8 mouse cellular contexts compared by ENCODE assay signal in the genomic region with DNA sequence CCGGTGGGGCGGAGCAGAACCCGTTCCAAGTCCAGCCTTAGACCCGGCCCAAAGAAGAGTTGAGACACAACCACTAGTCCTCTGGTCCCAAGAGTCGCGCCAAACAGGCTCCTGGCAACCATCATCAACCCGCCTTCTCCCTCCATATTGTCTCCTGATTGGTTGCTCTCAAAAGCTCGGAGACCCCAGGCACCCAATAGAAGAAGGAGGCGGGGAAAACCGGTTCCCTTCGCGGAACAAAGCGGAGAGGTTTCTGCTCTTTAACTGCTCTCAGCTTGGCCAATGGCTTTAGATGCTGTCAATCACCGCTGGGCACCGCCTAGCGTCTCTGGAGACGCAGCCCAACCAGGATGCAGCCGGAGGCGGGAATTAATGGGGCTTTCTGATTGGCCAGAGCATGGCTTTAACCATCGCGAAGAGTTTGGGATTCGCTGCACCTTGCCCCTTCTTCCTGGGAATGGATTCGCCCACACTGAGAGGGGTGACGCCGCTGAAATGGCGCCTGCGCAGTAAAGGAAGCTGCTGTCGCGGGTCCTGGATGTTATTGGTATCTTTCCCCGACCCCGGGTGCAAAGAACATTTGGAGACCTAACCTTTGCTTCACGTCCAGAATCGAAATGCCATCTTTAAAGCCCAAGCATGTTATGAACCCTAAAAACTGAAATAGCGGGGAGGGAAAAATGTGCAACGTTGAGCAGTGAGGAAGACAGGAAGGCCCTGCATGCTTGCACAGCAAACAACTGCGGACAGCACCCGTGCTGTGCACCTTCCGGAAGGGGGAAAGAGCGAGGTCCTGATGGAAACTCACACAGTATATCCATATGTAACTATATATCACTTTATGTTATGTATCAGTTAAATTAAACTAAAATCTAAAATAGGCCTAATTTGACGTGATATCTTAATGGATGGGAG. TPM values are rescaled to one million over a fixed set of nuclear protein-coding genes. Genes with fewer than 3 reads are reported as not detected.
DNase-seq lines count a peak whose midpoint lies in the region; ATAC-seq lines count a peak whose summit lies in the region.

TSS of gene Ift27 (minus strand) at position 136 of the 915 bp plus-strand sequence.

- peak; percentile 100 for DNase-seq in MEL-GATA-1-ER (ENCODE audit: extremely low read depth, low read depth)
- DNase-seq in cerebellum, adult 8-10 months: peak; percentile 97
- peak; percentile 100 for DNase-seq in forelimb bud, embryonic 11.5 days (ENCODE audit: low read depth, low spot score)
- peak; percentile 98 for DNase-seq in layer of hippocampus, adult 9-10 months (ENCODE audit: low spot score)
- peak; percentile 76 for DNase-seq in ovary, postnatal 10 days (ENCODE audit: low spot score)
- peak; percentile 94 to 99 for DNase-seq in thymus, postnatal 10 days (ENCODE audit: low spot score in 2 of 2)

- no peaks in the 10 kb centered on the region for H3K9me3 ChIP-seq in lung, embryonic 16.5 days (ENCODE audit: control insufficient read depth, low read length)

- peak within 1 kb of the TSS; percentile 71 for H3K9ac ChIP-seq in lung, embryonic 16.5 days (ENCODE audit: low read length)

- no peaks in the 10 kb centered on the region for H3K27me3 ChIP-seq in lung, embryonic 16.5 days (ENCODE audit: control insufficient read depth, insufficient read depth, low read depth, low read length)

- H3K4me1 ChIP-seq in lung, embryonic 16.5 days (replicated peaks; ENCODE audit: control insufficient read depth, insufficient read depth, low read length): peaks cover 15% of the 10 kb centered on the region

- 1% methylated on average over 40 of the region's 40 CpGs for WGBS in lung, embryonic 16.5 days

- peak within 1 kb of the TSS; percentile 77 for H3K4me3 ChIP-seq in lung, embryonic 16.5 days (ENCODE audit: low read length)

- peak within 1 kb of the TSS; percentile 49 for H3K27ac ChIP-seq in lung, embryonic 16.5 days (ENCODE audit: low read length)

- no peaks in the 10 kb centered on the region for H3K36me3 ChIP-seq in lung, embryonic 16.5 days (ENCODE audit: control insufficient read depth, insufficient read depth, low read length)

- ATAC-seq in hematopoietic stem cell, adult 5-6 weeks (replicated peaks in 1 of 2; ENCODE audit: insufficient read depth in 1 of 2, low FRiP score in 2 of 2, low TSS enrichment in 1 of 2, low read depth in 1 of 2, poor library complexity in 2 of 2, severe bottlenecking in 2 of 2): peak; percentile 96
- ATAC-seq in lung, embryonic 16.5 days (ENCODE audit: low read depth): peak; percentile 98

- H3K4me2 ChIP-seq in lung, embryonic 16.5 days (ENCODE audit: low read depth, low read length): peak within 1 kb of the TSS; percentile 78

RNA-seq across cellular contexts. Expression of gene Ift27, which starts in this region (rescaled TPM):
- total RNA-seq in hematopoietic stem cell, adult 5-6 weeks (2017): 9.9 and 10.5 TPM in 2 replicates
- polyA plus RNA-seq in lung, embryonic 16.5 days (2015; fragmentation: Nextera tagmentation; extraction: Ambion mirVana): 89.4 and 90.1 TPM in 2 replicates

Comparison
In these comparisons a context has a peak if more than half of its experiments do, and no peak if none do; other contexts are left out.
1. Peak in every context shown above with its lines: DNase-seq, ATAC-seq, H3K4me3 ChIP-seq and H3K27ac ChIP-seq.